Mouse (Mus musculus) forebrain, embryonic 12.5 days (tissue): Measurements from ENCODE around the gene Fam57b. TPM values are rescaled to one million over a fixed set of nuclear protein-coding genes. Genes with fewer than 3 reads are reported as not detected.

Experiments
- ATAC-seq: fragments of 200-750 bp; cut with Nextera tagmentation; 2 replicates; pipeline ENCODE4 v1.8.0; 2017; ENCODE audit warnings: moderate TSS enrichment; ENCODE audit not compliant: low FRiP score
- H3K27ac ChIP-seq: fragments of 300-500 bp; sonication (generic); 2 replicates; pipeline ENCODE4 v1.5.1; 2016; ENCODE audit warnings: mild to moderate bottlenecking
- H3K27me3 ChIP-seq: fragments of 300-500 bp; sonication (generic); 2 replicates; pipeline ENCODE4 v1.6.1; 2016; ENCODE audit warnings: mild to moderate bottlenecking
- H3K36me3 ChIP-seq: fragments of 300-500 bp; sonication (generic); replicated peaks from 2 replicates; pipeline ENCODE4 v1.6.1; 2016; ENCODE audit warnings: mild to moderate bottlenecking
- H3K4me1 ChIP-seq: fragments of 300-500 bp; sonication (generic); 2 replicates; pipeline ENCODE4 v1.6.1; 2016
- H3K4me2 ChIP-seq: fragments of 300-500 bp; sonication (generic); 2 replicates; pipeline ENCODE4 v1.6.1; 2016; ENCODE audit warnings: mild to moderate bottlenecking, moderate library complexity
- H3K4me3 ChIP-seq: fragments of 300-500 bp; sonication (generic); replicated peaks from 2 replicates; pipeline ENCODE4 v1.5.1; 2016; ENCODE audit warnings: mild to moderate bottlenecking
- H3K9ac ChIP-seq: fragments of 300-500 bp; sonication (generic); 2 replicates; pipeline ENCODE4 v1.6.1; 2016; ENCODE audit warnings: mild to moderate bottlenecking
- H3K9me3 ChIP-seq: fragments of 300-500 bp; sonication (generic); 2 replicates; pipeline ENCODE4 v1.6.1; 2016
- WGBS: fragments of 180-500 bp; shearing (Covaris S2); methylation state at CpG from one replicate; pipeline ENCODE4 v1.1.7; 2016; 5-methylcytosine and 5-hydroxymethylcytosine counted together
- polyA plus RNA-seq: library from polyadenylated mRNA; unstranded; fragments of >200 nt; fragmentation: Nextera tagmentation; extraction: Ambion mirVana; gene quantifications from 2 replicates; pipeline ENCODE4 v1.2.1, GENCODE M21; 2016

The Fam57b gene
- polyA plus RNA-seq, 1 experiment from 2014 or later: 17.6 TPM

DNA sequence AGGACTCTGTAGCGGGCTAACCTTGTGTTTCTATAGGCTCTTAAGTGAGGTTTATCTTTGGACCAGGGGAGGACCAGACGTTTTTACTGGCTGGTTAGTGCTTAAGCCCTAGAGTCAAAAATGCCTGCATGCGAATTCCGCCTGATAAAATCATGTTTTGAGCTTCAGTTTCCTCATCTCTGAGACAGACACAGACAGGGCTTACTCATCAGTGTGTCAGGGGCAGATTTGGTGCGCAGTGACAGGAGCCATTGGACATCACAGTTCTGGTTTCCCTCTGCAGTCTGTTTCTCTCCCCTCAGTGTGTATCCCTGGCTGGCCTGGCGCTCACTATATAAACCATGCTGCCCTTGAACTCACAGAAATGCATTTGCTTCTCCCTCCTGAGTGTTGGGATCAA is 5.7 kb downstream of the Fam57b start:
- 88% methylated on average over 6 of the region's 6 CpGs for WGBS
- no peak overlapping the region for H3K9ac ChIP-seq
- H3K36me3 ChIP-seq: peaks cover 52% of the 10 kb centered on the region

DNA sequence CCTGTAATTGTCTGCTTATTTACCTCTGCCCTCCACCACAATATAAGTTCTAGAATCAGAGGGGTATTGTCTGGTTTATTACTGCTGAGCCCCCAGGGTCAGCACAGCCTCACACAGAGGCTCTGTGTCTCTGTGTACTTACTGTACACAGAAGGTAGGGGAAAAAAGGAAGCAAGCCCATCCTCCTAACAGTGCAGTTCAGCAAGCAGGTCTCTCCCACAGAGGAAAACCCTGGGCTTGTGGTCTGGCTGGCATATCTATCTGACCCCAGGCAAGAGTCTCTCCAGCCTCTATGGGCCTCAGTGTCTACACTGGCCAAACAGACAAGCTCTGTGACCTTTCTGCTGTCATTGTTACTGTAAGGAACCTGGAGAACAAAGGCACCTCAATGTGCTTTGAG is 6.3 kb downstream of the Fam57b start:
- Histone ChIP-seq H3K4me1 (peaks cover 34% of the 10 kb centered on the region), H3K27me3 (no peaks in the 10 kb centered on the region), H3K4me3 (no peak overlapping the region), H3K36me3 (peaks cover 52% of the 10 kb centered on the region), H3K9ac (no peak overlapping the region), H3K4me2 (no peak overlapping the region), H3K9me3 (no peaks in the 10 kb centered on the region), H3K27ac (no peak overlapping the region)
- ATAC-seq: no peak

More for the DNA sequence above, 5.7 kb downstream of the Fam57b start:
- H3K27me3 ChIP-seq: no peaks in the 10 kb centered on the region
- no peak overlapping the region for H3K27ac ChIP-seq
- H3K4me3 ChIP-seq: no peak overlapping the region
- no peaks in the 10 kb centered on the region for H3K9me3 ChIP-seq
- ATAC-seq: no peak
- no peak overlapping the region for H3K4me2 ChIP-seq
- H3K4me1 ChIP-seq: peaks cover 31% of the 10 kb centered on the region

DNA sequence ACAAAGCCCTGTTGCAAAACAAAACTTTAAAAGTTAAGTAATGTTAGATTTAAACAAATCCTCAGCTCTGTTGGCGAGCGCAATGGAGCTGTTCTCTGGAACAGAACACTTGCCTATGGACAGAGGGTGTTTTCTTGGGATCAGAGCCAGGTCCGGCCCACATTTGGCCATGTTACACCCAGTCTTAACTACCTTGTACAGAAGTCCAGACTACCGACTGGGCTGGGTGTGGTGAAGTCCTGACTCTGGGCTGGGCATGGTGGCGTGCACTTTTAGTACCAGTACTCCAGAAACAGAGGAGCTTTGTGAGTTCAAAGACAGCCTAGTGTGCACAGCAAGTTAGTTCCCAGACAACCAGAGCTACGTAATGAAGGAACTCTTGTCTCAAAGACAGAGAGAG is 9.5 kb downstream of the Fam57b start:
- no peak overlapping the region for H3K4me2 ChIP-seq
- H3K4me1 ChIP-seq: peaks cover 26% of the 10 kb centered on the region
- H3K27me3 ChIP-seq: no peaks in the 10 kb centered on the region
- 86% methylated on average over 6 of the region's 6 CpGs for WGBS
- no peaks in the 10 kb centered on the region for H3K9me3 ChIP-seq
- H3K4me3 ChIP-seq: no peak overlapping the region; the same call in 1 of the 2 replicates
- no peak for ATAC-seq
- no peak overlapping the region for H3K9ac ChIP-seq
- peaks cover 41% of the 10 kb centered on the region for H3K36me3 ChIP-seq
- no peak overlapping the region for H3K27ac ChIP-seq

GRCm38 (mm10) chr7:126807405-126807804 is 9.9 kb downstream of the Fam57b start:
- WGBS: 85% methylated on average over 4 of the region's 4 CpGs
- H3K36me3 ChIP-seq: peaks cover 36% of the 10 kb centered on the region
- no peaks in the 10 kb centered on the region for H3K9me3 ChIP-seq
- H3K27me3 ChIP-seq: no peaks in the 10 kb centered on the region
- H3K4me3 ChIP-seq: peak overlapping the region; percentile 72
- peak overlapping the region; percentile 77 for H3K9ac ChIP-seq
- peak overlapping the region; percentile 85; the same call in 1 of the 2 replicates for H3K27ac ChIP-seq
- peak overlapping the region; percentile 81 for H3K4me2 ChIP-seq
- ATAC-seq: no peak
- H3K4me1 ChIP-seq: peaks cover 26% of the 10 kb centered on the region

- peak overlapping the region; percentile 72 for H3K4me3 ChIP-seq
- ATAC-seq: peak; percentile 95
- H3K9me3 ChIP-seq: no peaks in the 10 kb centered on the region
- peak overlapping the region; percentile 85 for H3K27ac ChIP-seq
- peak overlapping the region; percentile 77 for H3K9ac ChIP-seq
- H3K27me3 ChIP-seq: 0 out of 2 replicates have a peak, but pooled peaks cover 4% of the 10 kb centered on the region
- peak overlapping the region; percentile 81 for H3K4me2 ChIP-seq
- H3K4me1 ChIP-seq: peaks cover 26% of the 10 kb centered on the region
- WGBS: under 1% methylated on average over 43 of the region's 43 CpGs
- peaks cover 24% of the 10 kb centered on the region for H3K36me3 ChIP-seq
Observed at GRCm38 (mm10) chr7:126808703-126809455, 11.4 kb downstream of the Fam57b start.

DNA sequence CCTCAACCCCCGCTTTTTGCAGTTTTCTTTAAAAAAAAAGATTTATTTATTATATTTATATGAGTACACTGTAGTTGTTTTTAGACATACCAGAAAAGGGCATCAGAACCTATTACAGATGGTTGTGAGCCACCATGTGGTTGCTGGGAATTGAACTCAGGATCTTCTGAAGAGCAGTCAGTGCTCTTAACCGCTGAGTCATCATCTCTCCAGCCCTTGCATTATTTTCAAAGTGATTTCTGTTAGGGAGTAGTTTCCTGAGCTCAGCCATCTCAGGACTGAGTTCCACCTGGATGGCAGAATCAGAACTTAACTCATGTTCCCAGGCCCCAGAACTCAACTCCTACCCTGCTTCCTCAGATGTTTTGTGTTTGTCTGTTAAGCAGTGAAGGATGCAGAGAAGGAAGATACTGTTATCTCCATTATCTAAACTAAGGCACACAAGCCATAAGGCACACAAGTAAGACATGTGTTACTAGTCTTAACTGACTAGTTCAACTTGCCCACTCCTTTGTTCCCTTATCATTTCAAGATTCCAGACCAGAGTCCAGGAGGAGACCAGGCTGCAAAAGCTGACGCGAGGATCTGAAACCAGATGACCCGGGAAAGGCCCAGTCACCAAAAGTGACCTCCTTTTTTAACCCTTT is 12.4 kb downstream of the Fam57b start:
- H3K27ac ChIP-seq: no peak overlapping the region
- 0 out of 2 replicates have a peak, but pooled peaks cover 4% of the 10 kb centered on the region for H3K27me3 ChIP-seq
- peak overlapping the region; percentile 81 for H3K4me2 ChIP-seq
- H3K9me3 ChIP-seq: no peaks in the 10 kb centered on the region
- peaks cover 26% of the 10 kb centered on the region for H3K4me1 ChIP-seq
- ATAC-seq: no peak
- H3K4me3 ChIP-seq: peak overlapping the region; percentile 72; the same call in 1 of the 2 replicates
- WGBS: 75% methylated on average over 5 of the region's 5 CpGs
- peaks cover 14% of the 10 kb centered on the region for H3K36me3 ChIP-seq
- H3K9ac ChIP-seq: peak overlapping the region; percentile 77; the same call in 1 of the 2 replicates

DNA sequence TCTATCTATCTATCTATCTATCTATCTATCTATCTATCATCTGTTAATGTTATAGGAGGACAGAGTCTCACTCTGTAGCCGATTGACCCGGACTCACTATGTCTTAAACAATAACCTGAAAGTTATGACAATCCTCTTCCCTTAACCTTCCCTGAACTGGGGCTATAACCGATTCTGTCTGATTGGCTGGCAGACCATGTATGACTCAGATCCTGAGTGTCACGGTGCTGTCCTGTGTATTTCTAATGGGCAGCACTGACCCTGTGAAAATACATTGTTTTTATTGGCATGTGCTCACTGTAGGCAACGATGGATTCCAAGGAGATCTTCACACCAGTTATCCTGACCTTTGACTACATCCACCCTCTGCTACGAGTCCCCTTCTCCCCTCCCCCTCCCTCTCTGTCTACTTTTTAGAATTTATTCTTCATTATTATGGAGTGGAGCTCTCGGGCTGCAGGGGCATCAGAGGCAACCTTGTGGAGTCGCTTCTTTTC is 18.3 kb downstream of the Fam57b start:
- Histone ChIP-seq H3K36me3 (no peaks in the 10 kb centered on the region), H3K4me1 (peaks cover 3% of the 10 kb centered on the region; the same call in 1 of the 2 replicates), H3K9me3 (no peaks in the 10 kb centered on the region), H3K4me2 (no peak overlapping the region), H3K9ac (no peak overlapping the region), H3K27ac (no peak overlapping the region), H3K27me3 (0 out of 2 replicates have a peak, but pooled peaks cover 4% of the 10 kb centered on the region), H3K4me3 (no peak overlapping the region)
- WGBS: 64% methylated on average over 8 of the region's 8 CpGs
- no peak for ATAC-seq

DNA sequence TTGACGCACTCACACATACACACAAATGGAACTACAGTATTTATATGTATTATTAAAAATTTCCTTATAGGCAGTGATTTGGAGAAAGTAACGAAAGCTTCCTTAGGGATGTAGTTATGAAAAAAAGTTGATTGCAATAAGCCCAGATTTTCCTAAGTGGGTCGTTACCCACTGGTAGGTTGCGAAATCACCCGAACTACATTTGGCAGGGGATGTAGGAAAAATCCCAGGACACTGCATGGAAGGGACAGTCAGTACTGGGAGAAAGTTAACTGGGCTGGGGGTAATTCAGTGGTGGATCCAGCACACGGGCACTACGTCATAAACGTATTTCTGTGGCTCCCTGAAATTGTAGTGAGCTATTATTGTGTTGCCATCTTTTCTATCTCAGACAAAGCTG is 19.0 kb downstream of the Fam57b start:
- Histone ChIP-seq H3K36me3 (no peaks in the 10 kb centered on the region), H3K4me3 (no peak overlapping the region), H3K9me3 (no peaks in the 10 kb centered on the region), H3K4me1 (peaks cover 3% of the 10 kb centered on the region; the same call in 1 of the 2 replicates), H3K27ac (no peak overlapping the region), H3K27me3 (0 out of 2 replicates have a peak, but pooled peaks cover 4% of the 10 kb centered on the region), H3K9ac (no peak overlapping the region), H3K4me2 (no peak overlapping the region)
- ATAC-seq: no peak
- WGBS: 89% methylated on average over 8 of the region's 8 CpGs

- H3K9ac ChIP-seq: no peak overlapping the region
- no peak for ATAC-seq
- WGBS: 83% methylated on average over 7 of the region's 7 CpGs
- H3K27ac ChIP-seq: no peak overlapping the region
- H3K4me1 ChIP-seq: peaks cover 10% of the 10 kb centered on the region
- no peak overlapping the region for H3K4me3 ChIP-seq
- peaks cover 9% of the 10 kb centered on the region; the same call in 1 of the 2 replicates for H3K27me3 ChIP-seq
- H3K4me2 ChIP-seq: no peak overlapping the region
- H3K9me3 ChIP-seq: no peaks in the 10 kb centered on the region
- no peaks in the 10 kb centered on the region for H3K36me3 ChIP-seq
Observed at GRCm38 (mm10) chr7:126817595-126817994, 20.1 kb downstream of the Fam57b start.

DNA sequence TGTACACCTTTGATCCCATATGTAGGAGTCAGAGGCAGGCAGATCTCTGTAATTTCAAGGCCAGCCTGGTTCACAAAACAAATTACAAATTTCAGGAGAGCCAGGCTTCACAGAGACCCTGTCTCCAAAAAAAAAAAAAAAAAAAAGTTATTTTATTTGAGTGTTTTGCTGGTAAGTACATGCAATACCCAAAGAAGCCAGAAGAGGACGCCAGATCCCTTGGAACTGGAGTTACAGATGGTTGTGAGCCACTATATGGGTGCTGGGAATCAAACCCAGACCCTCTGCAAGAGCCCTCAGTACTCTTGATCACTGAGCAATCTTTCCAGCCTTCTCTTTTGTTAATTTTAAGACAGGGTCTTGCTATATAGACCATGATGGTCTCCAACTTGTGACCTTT is 21.4 kb downstream of the Fam57b start:
- Histone ChIP-seq H3K4me2 (no peak overlapping the region), H3K27me3 (peaks cover 13% of the 10 kb centered on the region; the same call in 1 of the 2 replicates), H3K27ac (no peak overlapping the region), H3K9me3 (no peaks in the 10 kb centered on the region), H3K4me3 (no peak overlapping the region), H3K9ac (no peak overlapping the region), H3K4me1 (peaks cover 19% of the 10 kb centered on the region), H3K36me3 (no peaks in the 10 kb centered on the region)
- 38% methylated on average over 1 of the region's 1 CpGs for whole genome bisulfite sequencing
- ATAC-seq: no peak

DNA sequence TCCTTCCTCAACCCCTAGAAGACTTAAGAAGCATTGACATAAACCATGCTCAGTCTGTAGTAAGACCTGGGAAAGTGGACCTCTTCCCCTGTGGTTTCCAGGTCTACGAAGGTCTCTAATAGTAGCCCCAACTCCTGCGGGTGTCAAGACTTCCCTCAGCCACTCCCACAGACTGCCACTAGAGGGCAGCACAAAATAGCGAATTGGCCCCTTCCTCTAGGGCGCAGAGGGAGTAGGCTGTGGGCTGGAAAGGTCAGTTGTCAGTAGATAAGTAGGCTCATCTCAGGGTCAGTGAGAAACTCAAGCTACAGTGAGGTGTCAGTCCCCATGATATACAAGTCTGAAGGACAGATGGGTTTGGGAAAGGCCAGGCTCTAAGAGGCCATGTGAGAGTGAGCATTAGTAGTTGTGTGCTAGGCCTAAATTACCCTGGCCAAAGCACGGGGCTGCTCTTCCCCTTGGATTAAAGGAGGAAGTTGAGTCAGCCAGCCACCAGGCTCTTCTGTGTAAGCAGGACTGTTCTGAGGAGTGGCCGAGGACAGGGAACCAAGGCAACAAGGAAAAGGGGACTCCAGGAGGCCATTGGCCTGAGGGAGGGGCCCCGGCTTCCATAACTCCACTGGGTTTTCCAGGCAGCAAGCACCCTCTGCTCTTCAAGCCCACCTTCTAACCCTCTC is 24.5 kb downstream of the Fam57b start:
- peak overlapping the region; percentile 85 for H3K4me2 ChIP-seq
- WGBS: 22% methylated on average over 7 of the region's 7 CpGs
- peak overlapping the region; percentile 86; the same call in 1 of the 2 replicates for H3K9ac ChIP-seq
- H3K27me3 ChIP-seq: peaks cover 16% of the 10 kb centered on the region; the same call in 1 of the 2 replicates
- H3K27ac ChIP-seq: peak overlapping the region; percentile 82
- no peaks in the 10 kb centered on the region for H3K36me3 ChIP-seq
- H3K4me1 ChIP-seq: peaks cover 39% of the 10 kb centered on the region
- peak; percentile 39; the same call in 1 of the 2 replicates for ATAC-seq
- H3K9me3 ChIP-seq: no peaks in the 10 kb centered on the region
- no peak overlapping the region for H3K4me3 ChIP-seq

GRCm38 (mm10) chr7:126822741-126823140 is 25.3 kb downstream of the Fam57b start:
- peak; percentile 12 for ATAC-seq
- H3K27ac ChIP-seq: peak overlapping the region; percentile 82
- peak overlapping the region; percentile 63 for H3K4me3 ChIP-seq
- H3K27me3 ChIP-seq: peaks cover 16% of the 10 kb centered on the region; the same call in 1 of the 2 replicates
- peak overlapping the region; percentile 85 for H3K4me2 ChIP-seq
- no peaks in the 10 kb centered on the region for H3K9me3 ChIP-seq
- 13% methylated on average over 9 of the region's 9 CpGs for WGBS
- peaks cover 39% of the 10 kb centered on the region for H3K4me1 ChIP-seq
- peak overlapping the region; percentile 86 for H3K9ac ChIP-seq
- no peaks in the 10 kb centered on the region for H3K36me3 ChIP-seq
